Mouse (Mus musculus) hindbrain, embryonic 11.5 days (tissue): ENCODE results near the gene Vasp. TPM values are rescaled to one million over a fixed set of nuclear protein-coding genes. Genes with fewer than 3 reads are reported as not detected.

Experiments
- ATAC-seq: fragments of 200-750 bp; cut with Nextera tagmentation; 2 replicates; pipeline ENCODE4 v1.8.0; 2017; ENCODE audit warnings: mild to moderate bottlenecking, moderate TSS enrichment, moderate library complexity; ENCODE audit not compliant: low FRiP score
- DNase-seq: peaks from one replicate; pipeline ENCODE4 v3.0.0-alpha.2; 2015; ENCODE audit warnings: low spot score
- H3K27ac ChIP-seq: fragments of 300-500 bp; sonication (generic); 2 replicates; pipeline ENCODE4 v1.5.1; 2014; ENCODE audit warnings: mild to moderate bottlenecking, low read depth, low read length
- H3K27me3 ChIP-seq: fragments of 300-500 bp; sonication (generic); 2 replicates; pipeline ENCODE4 v1.6.1; 2014; ENCODE audit warnings: mild to moderate bottlenecking, low read length, moderate library complexity, mixed read lengths; ENCODE audit not compliant: control insufficient read depth, insufficient read depth
- H3K36me3 ChIP-seq: fragments of 300-500 bp; sonication (generic); 2 replicates; pipeline ENCODE4 v1.6.1; 2014; ENCODE audit warnings: mild to moderate bottlenecking, low read length, moderate library complexity, mixed read lengths; ENCODE audit not compliant: control insufficient read depth, insufficient read depth
- H3K4me1 ChIP-seq: fragments of 300-500 bp; sonication (generic); replicated peaks from 2 replicates; pipeline ENCODE4 v1.6.1; 2014; ENCODE audit warnings: low read length, mixed read lengths; ENCODE audit not compliant: control insufficient read depth, insufficient read depth
- H3K4me2 ChIP-seq: fragments of 300-500 bp; sonication (generic); replicated peaks from 2 replicates; pipeline ENCODE4 v1.6.1; 2014; ENCODE audit warnings: mild to moderate bottlenecking, low read depth, low read length
- H3K4me3 ChIP-seq: fragments of 300-500 bp; sonication (generic); 2 replicates; pipeline ENCODE4 v1.5.1; 2014; ENCODE audit warnings: low read depth, low read length
- H3K9ac ChIP-seq: fragments of 300-500 bp; sonication (generic); 2 replicates; pipeline ENCODE4 v1.6.1; 2014; ENCODE audit warnings: low read depth, low read length
- H3K9me3 ChIP-seq: fragments of 300-500 bp; sonication (generic); 2 replicates; pipeline ENCODE4 v1.6.1; 2016; ENCODE audit warnings: low read length; ENCODE audit not compliant: control insufficient read depth
- WGBS: fragments of 180-500 bp; shearing (Covaris S2); extraction: QIAGEN DNeasy Blood & Tissue Kit; methylation state at CpG from one replicate; pipeline ENCODE4 v1.1.7; 2014; 5-methylcytosine and 5-hydroxymethylcytosine counted together
- polyA plus RNA-seq: library from polyadenylated mRNA; unstranded; fragments of >200 nt; fragmentation: Nextera tagmentation; extraction: Ambion mirVana; gene quantifications from 2 replicates; pipeline ENCODE4 v1.2.1, GENCODE M21; 2014

Vasp gene
- polyA plus RNA-seq, 1 experiment from 2014 or later = 29.2 TPM

GRCm38 (mm10) chr7:19311991-19312390 is 40.4 kb upstream of the Vasp start:
- Histone ChIP-seq H3K36me3 (no peaks in the 10 kb centered on the region), H3K27me3 (peaks cover 13% of the 10 kb centered on the region), H3K9me3 (no peaks in the 10 kb centered on the region), H3K4me2 (no peak overlapping the region), H3K9ac (no peak overlapping the region), H3K4me1 (peaks cover 7% of the 10 kb centered on the region; the same call in 1 of the 2 replicates), H3K4me3 (no peak overlapping the region), H3K27ac (no peak overlapping the region)
- DNase-seq (no peak), ATAC-seq (no peak)
- 44% methylated on average over 4 of the region's 4 CpGs for WGBS

- under 1% methylated on average over 44 of the region's 49 CpGs for WGBS
Measured at GRCm38 (mm10) chr7:19309884-19310641, 38.4 kb upstream of the Vasp start, which contains the start of gene Fosb. Fosb (minus strand) TSS chr7:19310051.

GRCm38 (mm10) chr7:19309278-19309883 is 37.8 kb upstream of the Vasp start:
- no peak for DNase-seq
- Histone ChIP-seq H3K4me2 (peak overlapping the region; percentile 94), H3K4me3 (peak overlapping the region; percentile 59), H3K9ac (no peak overlapping the region), H3K4me1 (peaks cover 3% of the 10 kb centered on the region; the same call in 1 of the 2 replicates), H3K36me3 (no peaks in the 10 kb centered on the region), H3K9me3 (no peaks in the 10 kb centered on the region), H3K27ac (no peak overlapping the region), H3K27me3 (peaks cover 37% of the 10 kb centered on the region)
- no peak for ATAC-seq
- WGBS = 1% methylated on average over 48 of the region's 48 CpGs

More at GRCm38 (mm10) chr7:19309884-19310641, 38.4 kb upstream of the Vasp start, which contains the start of gene Fosb:
- H3K27ac ChIP-seq = no peak within 1 kb of the TSS
- no peaks in the 10 kb centered on the region for H3K9me3 ChIP-seq
- peaks cover 30% of the 10 kb centered on the region for H3K27me3 ChIP-seq
- H3K9ac ChIP-seq = peak within 1 kb of the TSS; percentile 8; the same call in 1 of the 2 replicates
- no peaks in the 10 kb centered on the region for H3K36me3 ChIP-seq
- H3K4me2 ChIP-seq = peak within 1 kb of the TSS; percentile 94
- H3K4me3 ChIP-seq = peak within 1 kb of the TSS; percentile 59
- ATAC-seq = peak; percentile 86
- peaks cover 3% of the 10 kb centered on the region; the same call in 1 of the 2 replicates for H3K4me1 ChIP-seq
- DNase-seq = peak; percentile 97

GRCm38 (mm10) chr7:19308454-19309277 is 37.0 kb upstream of the Vasp start:
- peak; percentile 96 for DNase-seq
- peak; percentile 77 for ATAC-seq
- H3K4me2 ChIP-seq = peak overlapping the region; percentile 94
- no peak overlapping the region for H3K27ac ChIP-seq
- H3K9me3 ChIP-seq = no peaks in the 10 kb centered on the region
- H3K27me3 ChIP-seq = peaks cover 40% of the 10 kb centered on the region
- peak overlapping the region; percentile 59 for H3K4me3 ChIP-seq
- H3K36me3 ChIP-seq = no peaks in the 10 kb centered on the region
- under 1% methylated on average over 57 of the region's 58 CpGs for WGBS
- peaks cover 3% of the 10 kb centered on the region; the same call in 1 of the 2 replicates for H3K4me1 ChIP-seq
- H3K9ac ChIP-seq = no peak overlapping the region

GRCm38 (mm10) chr7:19307739-19308453 is 36.3 kb upstream of the Vasp start:
- H3K36me3 ChIP-seq = no peaks in the 10 kb centered on the region
- 3% methylated on average over 17 of the region's 18 CpGs for WGBS
- no peak overlapping the region for H3K27ac ChIP-seq
- peak overlapping the region; percentile 94 for H3K4me2 ChIP-seq
- peak overlapping the region; percentile 59 for H3K4me3 ChIP-seq
- DNase-seq (peak; percentile 68), ATAC-seq (peak; percentile 60)
- H3K9ac ChIP-seq = no peak overlapping the region
- H3K4me1 ChIP-seq = peaks cover 3% of the 10 kb centered on the region; the same call in 1 of the 2 replicates
- H3K9me3 ChIP-seq = no peaks in the 10 kb centered on the region
- peaks cover 48% of the 10 kb centered on the region for H3K27me3 ChIP-seq

- no peak overlapping the region for H3K27ac ChIP-seq
- DNase-seq (no peak), ATAC-seq (no peak)
- H3K9ac ChIP-seq = no peak overlapping the region
- WGBS = 74% methylated on average over 25 of the region's 25 CpGs
- no peaks in the 10 kb centered on the region for H3K9me3 ChIP-seq
- H3K36me3 ChIP-seq = no peaks in the 10 kb centered on the region
- H3K4me1 ChIP-seq = peaks cover 3% of the 10 kb centered on the region; the same call in 1 of the 2 replicates
- no peak overlapping the region for H3K4me3 ChIP-seq
- no peak overlapping the region for H3K4me2 ChIP-seq
- H3K27me3 ChIP-seq = peaks cover 56% of the 10 kb centered on the region
Measured at GRCm38 (mm10) chr7:19306819-19307738, 35.5 kb upstream of the Vasp start.

- Histone ChIP-seq H3K9me3 (no peaks in the 10 kb centered on the region), H3K4me2 (no peak overlapping the region), H3K4me3 (no peak overlapping the region), H3K9ac (no peak overlapping the region), H3K4me1 (peaks cover 7% of the 10 kb centered on the region; the same call in 1 of the 2 replicates), H3K27ac (no peak overlapping the region), H3K27me3 (peaks cover 61% of the 10 kb centered on the region), H3K36me3 (no peaks in the 10 kb centered on the region)
- WGBS = 51% methylated on average over 16 of the region's 16 CpGs
- DNase-seq (no peak), ATAC-seq (no peak)
Measured at GRCm38 (mm10) chr7:19305796-19306765, 34.5 kb upstream of the Vasp start.
